Mouse (Mus musculus): Measurements from ENCODE around the gene Erg. TPM values are rescaled to one million over a fixed set of nuclear protein-coding genes. Genes with fewer than 3 reads are reported as not detected.

Gene Erg
- total RNA-seq, 2 experiments from 2014 or later = 7.0 to 7.1 TPM

GRCm38 (mm10) chr16:95585541-95586310 lies 667 bp downstream of the Erg start:
- no peak for DNase-seq (ENCODE audit: low spot score in 2 of 2)

GRCm38 (mm10) chr16:95584751-95585528 lies 1.5 kb downstream of the Erg start:
- DNase-seq (ENCODE audit: low spot score in 2 of 2) = no peak

GRCm38 (mm10) chr16:95579289-95579688 lies 7.1 kb downstream of the Erg start:
- no peak for DNase-seq (ENCODE audit: low spot score in 2 of 2)

GRCm38 (mm10) chr16:95573163-95573562 lies 13.2 kb downstream of the Erg start:
- DNase-seq (ENCODE audit: low spot score in 2 of 2) = peak; percentile 16 to 26

GRCm38 (mm10) chr16:95570616-95571015 lies 15.8 kb downstream of the Erg start:
- DNase-seq (ENCODE audit: low spot score in 2 of 2) = peak in 1 of 2 experiments; percentile 23

GRCm38 (mm10) chr16:95556834-95557233 lies 29.6 kb downstream of the Erg start:
- DNase-seq (ENCODE audit: low spot score in 2 of 2) = no peak

GRCm38 (mm10) chr16:95553136-95553535 lies 33.3 kb downstream of the Erg start:
- no peak for DNase-seq (ENCODE audit: low spot score in 2 of 2)

GRCm38 (mm10) chr16:95552495-95552894 lies 33.9 kb downstream of the Erg start:
- DNase-seq (ENCODE audit: low spot score in 2 of 2) = no peak

GRCm38 (mm10) chr16:95550496-95550895 lies 35.9 kb downstream of the Erg start:
- DNase-seq (ENCODE audit: low spot score in 2 of 2) = no peak

- DNase-seq (ENCODE audit: low spot score in 2 of 2) = no peak
Measured at GRCm38 (mm10) chr16:95544753-95545152, 41.6 kb downstream of the Erg start.

- peak; percentile 12 to 15 for DNase-seq (ENCODE audit: low spot score in 2 of 2)
Measured at GRCm38 (mm10) chr16:95543471-95543870, 42.9 kb downstream of the Erg start.

- DNase-seq (ENCODE audit: low spot score in 2 of 2) = no peak
Measured at GRCm38 (mm10) chr16:95535151-95535550, 51.2 kb downstream of the Erg start.

GRCm38 (mm10) chr16:95532387-95533077 lies 53.9 kb downstream of the Erg start:
- DNase-seq (ENCODE audit: low spot score in 2 of 2) = no peak

GRCm38 (mm10) chr16:95527561-95527960 lies 58.8 kb downstream of the Erg start:
- DNase-seq (ENCODE audit: low spot score in 2 of 2) = no peak

GRCm38 (mm10) chr16:95519520-95519919 lies 66.9 kb downstream of the Erg start:
- no peak for DNase-seq (ENCODE audit: low spot score in 2 of 2)

GRCm38 (mm10) chr16:95506051-95506450 lies 80.3 kb downstream of the Erg start:
- no peak for DNase-seq (ENCODE audit: low spot score in 2 of 2)

- no peak for DNase-seq (ENCODE audit: low spot score in 2 of 2)
Measured at GRCm38 (mm10) chr16:95496582-95497300, 89.7 kb downstream of the Erg start.

- no peak for DNase-seq (ENCODE audit: low spot score in 2 of 2)
Measured at GRCm38 (mm10) chr16:95494108-95494507, 92.3 kb downstream of the Erg start.

- no peak for DNase-seq (ENCODE audit: low spot score in 2 of 2)
Measured at GRCm38 (mm10) chr16:95493336-95493735, 93.1 kb downstream of the Erg start.

- DNase-seq (ENCODE audit: low spot score in 2 of 2) = no peak
Measured at GRCm38 (mm10) chr16:95492146-95492545, 94.2 kb downstream of the Erg start.

- no peak for DNase-seq (ENCODE audit: low spot score in 2 of 2)
Measured at GRCm38 (mm10) chr16:95490386-95490785, 96.0 kb downstream of the Erg start.

Data from layer of hippocampus, postnatal 14 days (tissue).